Mouse (Mus musculus) cerebellum, adult 2 months (tissue): ENCODE measurements around the gene Grin2c.

Source experiments
- CTCF ChIP-seq: fragments of 200-500 bp; IDR thresholded peaks from 2 replicates; pipeline ENCODE4 v1.5.1; 2011; ENCODE audit warnings: low read depth, mild to moderate bottlenecking, control low read depth, low read length, moderate library complexity, borderline replicate concordance; ENCODE audit not compliant: insufficient read depth
- POLR2A ChIP-seq: fragments of 200-500 bp; IDR thresholded peaks from 2 replicates; pipeline ENCODE4 v1.6.1; 2011; ENCODE audit warnings: low read length, control low read depth, borderline replicate concordance; ENCODE audit not compliant: insufficient read depth

GRCm38 (mm10) chr11:115306863-115307262, 39.8 kb upstream of the Grin2c start, which contains the start of gene Otop2:
- TF ChIP-seq CTCF (no peak), POLR2A (no peak)
